Mouse (Mus musculus): Measurements from ENCODE around the gene Pik3r3. TPM values are rescaled to one million over a fixed set of nuclear protein-coding genes. Genes with fewer than 3 reads are reported as not detected.

The Pik3r3 gene
- total and polyA plus RNA-seq, 3 experiments = 0.42 to 2.2 (median 1.9) TPM

GRCm38 (mm10) chr4:116291561-116291960 lies 70.1 kb downstream of the Pik3r3 start:
- H3K79me2 ChIP-seq (replicated peaks; ENCODE audit: control insufficient read depth, extremely low read depth, insufficient read depth, poor library complexity, severe bottlenecking) = no peaks in the 10 kb centered on the region
- H3K36me3 ChIP-seq (replicated peaks in 1 of 2; ENCODE audit: control insufficient read depth in 1 of 2, insufficient read depth in 1 of 2, low read length in 1 of 2) = peaks cover 0 to 7% of the 10 kb centered on the region in 2 experiments
- peaks cover 0 to under 1% of the 10 kb centered on the region in 2 experiments; a peak in 1 of 4 replicates for H3K4me1 ChIP-seq (ENCODE audit: control insufficient read depth in 1 of 2, insufficient read depth in 2 of 2)
- no peak overlapping the region for H3K27ac ChIP-seq (ENCODE audit: insufficient read depth, low read depth)
- dilution Hi-C loops (cut with MboI; ENCODE audit: extremely low pct_ligation_motif_present, extremely low pct_unique_long_range_greater_than_20kb, low sequenced_read_pairs) (no loop called here), in situ Hi-C loops (cut with MboI; ENCODE audit: low pct_ligation_motif_present, low pct_unique_long_range_greater_than_20kb, low sequenced_read_pairs) (no loop called here)
- DNase-seq (ENCODE audit: extremely low read depth) = no peak
- H3K27me3 ChIP-seq (replicated peaks) = no peaks in the 10 kb centered on the region
- no peak for TF ChIP-seq MAX (IDR thresholded peaks at IDR 0.05; ENCODE audit: low read length)
- no peak for TF ChIP-seq USF1 (IDR thresholded peaks at IDR 0.05; ENCODE audit: low read depth, low read length)
- no peak for TF ChIP-seq JUND (conservative IDR thresholded peaks at IDR 0.05; ENCODE audit: low read depth, low read length)
- TF ChIP-seq ETS1 (conservative IDR thresholded peaks at IDR 0.05; ENCODE audit: low read depth, low read length) = no peak
- no peak for TF ChIP-seq NRF1 (IDR thresholded peaks at IDR 0.05; ENCODE audit: low read depth, low read length)
- no peak overlapping the region for H3K9ac ChIP-seq (ENCODE audit: insufficient read depth, low read depth)
- no peak overlapping the region for H3K4me3 ChIP-seq (replicated peaks in 1 of 3; ENCODE audit: low read depth in 2 of 3, low read length in 2 of 3, poor library complexity in 1 of 3)
- no peaks in the 10 kb centered on the region for H3K9me3 ChIP-seq (replicated peaks; ENCODE audit: low read length)
- H3K4me2 ChIP-seq (ENCODE audit: insufficient read depth, low read depth, poor library complexity, severe bottlenecking) = no peak overlapping the region

GRCm38 (mm10) chr4:116293296-116293695 lies 71.9 kb downstream of the Pik3r3 start:
- no peak overlapping the region for H3K4me2 ChIP-seq (ENCODE audit: insufficient read depth, low read depth, poor library complexity, severe bottlenecking)
- TF ChIP-seq BHLHE40 (IDR thresholded peaks at IDR 0.05; ENCODE audit: low read depth, low read length) (peak; percentile 50; the same call in 1 of the 2 replicates), PAX5 (IDR thresholded peaks at IDR 0.05; ENCODE audit: low read length) (no peak), JUND (conservative IDR thresholded peaks at IDR 0.05; ENCODE audit: low read depth, low read length) (no peak), CHD2 (IDR thresholded peaks at IDR 0.05; ENCODE audit: low read length) (no peak), ZMIZ1 (IDR thresholded peaks at IDR 0.05; ENCODE audit: low read depth, low read length) (no peak), MAZ (IDR thresholded peaks at IDR 0.05; ENCODE audit: low read depth, low read length) (no peak), ZKSCAN1 (IDR thresholded peaks at IDR 0.05; ENCODE audit: borderline replicate concordance, low read depth, low read length) (no peak), ZC3H11A (IDR thresholded peaks at IDR 0.05; ENCODE audit: low read depth, low read length) (no peak)
- H3K4me1 ChIP-seq (ENCODE audit: control insufficient read depth in 1 of 2, insufficient read depth in 2 of 2) = peaks cover 0 to 5% of the 10 kb centered on the region in 2 experiments; a peak in 2 of 4 replicates
- no peaks in the 10 kb centered on the region for H3K79me2 ChIP-seq (replicated peaks; ENCODE audit: control insufficient read depth, extremely low read depth, insufficient read depth, poor library complexity, severe bottlenecking)
- no peaks in the 10 kb centered on the region for H3K27me3 ChIP-seq (replicated peaks)
- H3K9ac ChIP-seq (ENCODE audit: insufficient read depth, low read depth) = no peak overlapping the region
- in situ Hi-C loops (cut with MboI; ENCODE audit: low pct_ligation_motif_present, low pct_unique_long_range_greater_than_20kb, low sequenced_read_pairs) = no loop called here
- H3K9me3 ChIP-seq (replicated peaks; ENCODE audit: low read length) = no peaks in the 10 kb centered on the region
- no peak for DNase-seq (ENCODE audit: extremely low read depth)
- peaks cover 0 to 4% of the 10 kb centered on the region in 2 experiments for H3K36me3 ChIP-seq (replicated peaks in 1 of 2; ENCODE audit: control insufficient read depth in 1 of 2, insufficient read depth in 1 of 2, low read length in 1 of 2)
- dilution Hi-C loops (cut with MboI; ENCODE audit: extremely low pct_ligation_motif_present, extremely low pct_unique_long_range_greater_than_20kb, low sequenced_read_pairs) = no loop called here
- no peak overlapping the region for H3K4me3 ChIP-seq (replicated peaks in 1 of 3; ENCODE audit: low read depth in 2 of 3, low read length in 2 of 3, poor library complexity in 1 of 3)
- no peak overlapping the region for H3K27ac ChIP-seq (ENCODE audit: insufficient read depth, low read depth)

DNA sequence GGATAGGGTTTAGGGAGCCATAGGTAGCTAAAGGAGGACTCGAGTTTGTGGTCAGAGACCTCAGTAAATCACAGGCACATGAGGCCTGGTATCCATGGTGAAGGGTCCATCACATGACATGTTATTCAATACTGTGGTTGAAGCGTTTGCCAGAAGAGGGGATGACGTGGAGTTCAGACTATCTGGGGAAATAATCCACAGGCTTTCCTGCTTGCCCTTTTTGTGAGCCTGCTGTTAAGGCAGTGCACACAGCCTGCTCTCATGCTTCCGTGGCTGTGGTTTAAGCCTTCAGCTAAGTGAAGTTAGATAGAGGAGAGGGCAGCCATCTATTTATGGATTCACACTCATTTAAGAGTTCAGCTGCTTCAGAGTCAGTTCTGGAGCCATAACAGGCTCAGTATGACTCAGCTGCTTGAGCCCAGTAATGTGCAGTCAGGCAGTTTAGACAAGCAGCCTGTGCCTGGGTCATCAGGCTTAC lies 79.5 kb downstream of the Pik3r3 start:
- dilution Hi-C loops (cut with MboI; ENCODE audit: extremely low pct_ligation_motif_present, extremely low pct_unique_long_range_greater_than_20kb, low sequenced_read_pairs) (no loop called here), in situ Hi-C loops (cut with MboI; ENCODE audit: low pct_ligation_motif_present, low pct_unique_long_range_greater_than_20kb, low sequenced_read_pairs) (no loop called here)
- Histone ChIP-seq H3K27ac (ENCODE audit: insufficient read depth, low read depth) (peak overlapping the region; percentile 74), H3K79me2 (replicated peaks; ENCODE audit: control insufficient read depth, extremely low read depth, insufficient read depth, poor library complexity, severe bottlenecking) (no peaks in the 10 kb centered on the region), H3K36me3 (replicated peaks in 1 of 2; ENCODE audit: control insufficient read depth in 1 of 2, insufficient read depth in 1 of 2, low read length in 1 of 2) (no peaks in the 10 kb centered on the region), H3K27me3 (replicated peaks) (no peaks in the 10 kb centered on the region), H3K4me1 (ENCODE audit: control insufficient read depth in 1 of 2, insufficient read depth in 2 of 2) (peaks cover 13 to 41% of the 10 kb centered on the region in 2 experiments), H3K4me2 (ENCODE audit: insufficient read depth, low read depth, poor library complexity, severe bottlenecking) (peak overlapping the region; percentile 33), H3K4me3 (replicated peaks in 1 of 3; ENCODE audit: low read depth in 2 of 3, low read length in 2 of 3, poor library complexity in 1 of 3) (no peak overlapping the region), H3K9me3 (replicated peaks; ENCODE audit: low read length) (no peaks in the 10 kb centered on the region), H3K9ac (ENCODE audit: insufficient read depth, low read depth) (no peak overlapping the region)
- peak; percentile 94 for DNase-seq (ENCODE audit: extremely low read depth)
- TF ChIP-seq SMC3 (IDR thresholded peaks at IDR 0.05; ENCODE audit: low read depth, low read length) = no peak
- TF ChIP-seq CTCF (conservative IDR thresholded peaks at IDR 0.05 in 1 of 2, IDR thresholded peaks at IDR 0.05 in 1 of 2; ENCODE audit: low read depth in 2 of 2, low read length in 2 of 2) = no peak
- TF ChIP-seq PAX5 (IDR thresholded peaks at IDR 0.05; ENCODE audit: low read length) = no peak
- TF ChIP-seq CHD2 (IDR thresholded peaks at IDR 0.05; ENCODE audit: low read length) = peak; percentile 71
- no peak for TF ChIP-seq ZC3H11A (IDR thresholded peaks at IDR 0.05; ENCODE audit: low read depth, low read length)
- peak; percentile 73; the same call in 1 of the 2 replicates for TF ChIP-seq MXI1 (IDR thresholded peaks at IDR 0.05; ENCODE audit: low read depth, low read length)
- TF ChIP-seq CHD1 (IDR thresholded peaks at IDR 0.05; ENCODE audit: low read depth, low read length) = no peak
- no peak for TF ChIP-seq GABPA (IDR thresholded peaks at IDR 0.05; ENCODE audit: insufficient replicate concordance, low read depth, low read length)
- no peak for TF ChIP-seq ELF1 (IDR thresholded peaks at IDR 0.05; ENCODE audit: low read depth, low read length)
- TF ChIP-seq ZMIZ1 (IDR thresholded peaks at IDR 0.05; ENCODE audit: low read depth, low read length) = no peak
- TF ChIP-seq USF2 (conservative IDR thresholded peaks at IDR 0.05; ENCODE audit: low read depth, low read length) = peak; percentile 57
- TF ChIP-seq JUN (IDR thresholded peaks at IDR 0.05; ENCODE audit: insufficient read depth, low read depth, low read length) = peak; percentile 98
- peak; percentile 94 for TF ChIP-seq ETS1 (conservative IDR thresholded peaks at IDR 0.05; ENCODE audit: low read depth, low read length)
- TF ChIP-seq UBTF (IDR thresholded peaks at IDR 0.05; ENCODE audit: low read depth, low read length) = no peak
- no peak for TF ChIP-seq ZKSCAN1 (IDR thresholded peaks at IDR 0.05; ENCODE audit: borderline replicate concordance, low read depth, low read length)
- no peak for TF ChIP-seq ZNF384 (IDR thresholded peaks at IDR 0.05; ENCODE audit: low read depth, low read length)
- no peak; the same call in 1 of the 2 replicates for TF ChIP-seq NELFE (IDR thresholded peaks at IDR 0.05; ENCODE audit: low read depth, low read length)
- TF ChIP-seq MYC (IDR thresholded peaks at IDR 0.05; ENCODE audit: low read depth, low read length) = peak; percentile 41; the same call in 1 of the 2 replicates
- peak; percentile 69 for TF ChIP-seq USF1 (IDR thresholded peaks at IDR 0.05; ENCODE audit: low read depth, low read length)
